Mouse (Mus musculus) cerebellum, adult 11 months (tissue): ENCODE results near the gene Zcchc14.
A peak's percentile ranks its signal among the peaks of the same experiment; 100 is the strongest.

Experiments used
- DNase-seq: peaks from one replicate; pipeline ENCODE4 v3.0.0; 2022

The Zcchc14 gene

GRCm38 (mm10) chr8:121583653-121584052 lies 69.0 kb downstream of the Zcchc14 start:
- no peak for DNase-seq

GRCm38 (mm10) chr8:121580465-121580864 lies 72.2 kb downstream of the Zcchc14 start:
- no peak for DNase-seq

GRCm38 (mm10) chr8:121578676-121579451 lies 73.8 kb downstream of the Zcchc14 start, which contains the start of gene Fbxo31:
Fbxo31 (minus strand) TSS chr8:121578806.
- DNase-seq = peak; percentile 92

DNA sequence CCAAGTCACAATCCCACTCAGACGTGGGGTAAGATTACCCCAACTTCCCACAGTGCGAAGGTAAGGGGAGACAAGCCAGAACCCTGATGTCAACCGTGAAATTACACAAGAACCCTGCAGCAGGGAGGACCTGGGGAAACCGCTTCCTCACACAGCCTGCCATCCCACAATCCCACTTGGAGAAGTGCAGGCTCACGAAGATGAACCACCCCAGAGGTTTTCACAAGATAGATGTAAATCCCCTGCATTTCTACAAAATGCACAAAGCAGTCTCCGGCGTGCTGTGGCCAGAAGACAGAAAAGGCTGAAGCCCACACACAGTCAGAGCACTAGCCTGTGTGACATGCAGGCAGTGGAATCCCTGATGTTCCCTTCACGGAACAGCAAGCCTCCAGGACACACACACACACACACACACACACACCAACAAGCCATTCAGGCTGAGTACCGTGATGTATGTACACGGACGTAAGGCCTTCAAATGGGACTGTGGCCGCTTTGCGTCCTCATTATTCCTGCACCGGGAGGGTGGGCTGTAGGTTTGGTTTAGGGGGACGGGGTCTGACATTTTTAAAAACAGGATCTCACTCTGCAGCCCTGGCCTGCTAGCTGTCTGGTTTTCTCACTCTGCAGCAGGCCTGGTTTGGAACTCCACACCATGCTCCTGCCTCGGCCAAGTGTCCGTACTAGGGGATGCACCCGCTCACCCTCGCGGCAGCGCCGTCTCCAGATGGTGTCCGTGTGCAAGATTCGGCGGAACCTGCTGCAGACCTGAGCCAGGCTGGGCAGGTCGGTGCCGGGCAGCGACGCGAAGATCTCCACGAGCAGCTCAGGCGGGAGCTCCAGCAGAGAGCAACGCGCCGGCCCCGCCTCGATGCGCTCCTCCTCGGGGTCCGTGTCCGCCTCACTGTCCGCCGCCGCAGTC lies 74.7 kb downstream of the Zcchc14 start:
- no peak for DNase-seq

DNA sequence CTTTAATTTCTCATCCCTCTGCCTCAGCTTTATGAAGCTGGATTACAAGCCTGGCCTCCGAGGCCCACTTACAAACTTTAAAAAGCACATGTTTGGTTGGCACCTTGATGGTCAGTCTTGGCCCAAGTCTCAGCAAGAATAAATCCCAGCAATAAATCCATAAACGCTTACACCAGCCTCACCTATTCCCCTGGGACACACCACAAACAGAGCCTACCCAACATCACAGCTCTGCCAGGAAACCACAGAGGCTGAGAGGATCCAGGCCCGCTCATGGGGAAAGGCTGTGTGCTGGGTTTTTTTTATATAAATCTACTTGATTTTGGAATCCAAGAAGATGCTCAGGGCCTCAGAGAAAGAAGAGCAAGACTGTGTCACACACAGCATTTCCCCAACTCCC lies 77.0 kb downstream of the Zcchc14 start:
- no peak for DNase-seq

DNA sequence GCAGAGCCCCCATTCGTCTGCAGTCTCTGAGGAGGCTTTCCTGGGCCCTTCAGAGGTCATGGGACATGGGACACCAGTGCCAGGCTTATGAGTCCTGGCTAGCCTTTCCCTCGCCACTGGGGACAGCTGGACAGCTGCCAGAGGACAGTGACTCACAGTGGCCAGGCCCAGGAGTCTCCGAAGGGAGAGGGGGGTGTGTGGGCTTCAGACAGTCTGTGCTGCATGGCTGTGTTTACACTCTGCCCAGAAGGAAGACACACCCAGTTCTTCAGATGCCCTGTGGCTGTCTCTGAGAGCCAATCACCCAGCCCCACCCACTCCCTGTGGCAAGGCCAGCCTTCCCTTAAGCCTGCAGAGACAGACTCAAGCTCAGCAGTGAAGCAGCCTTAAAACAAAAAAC lies 79.4 kb downstream of the Zcchc14 start:
- peak; percentile 53 for DNase-seq

DNA sequence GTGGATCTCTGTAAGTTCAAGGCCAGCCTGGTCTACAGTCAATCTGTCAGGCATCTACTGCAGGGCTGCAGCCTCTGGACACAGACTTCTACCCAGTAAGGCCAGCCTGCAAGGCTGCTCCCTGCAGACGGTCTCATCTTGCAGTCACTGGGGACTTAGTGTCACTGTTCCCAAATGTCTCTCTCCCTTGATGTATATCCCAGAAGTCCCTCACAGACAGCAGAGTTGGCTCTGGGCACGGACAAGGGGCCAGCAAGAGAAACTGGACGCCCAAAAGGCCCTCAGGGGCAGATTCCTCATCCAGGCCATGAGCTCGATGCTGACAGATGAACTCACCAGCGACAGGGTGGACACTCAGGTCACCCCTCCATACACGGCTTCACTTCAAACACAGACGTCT lies 80.6 kb downstream of the Zcchc14 start:
- no peak for DNase-seq

DNA sequence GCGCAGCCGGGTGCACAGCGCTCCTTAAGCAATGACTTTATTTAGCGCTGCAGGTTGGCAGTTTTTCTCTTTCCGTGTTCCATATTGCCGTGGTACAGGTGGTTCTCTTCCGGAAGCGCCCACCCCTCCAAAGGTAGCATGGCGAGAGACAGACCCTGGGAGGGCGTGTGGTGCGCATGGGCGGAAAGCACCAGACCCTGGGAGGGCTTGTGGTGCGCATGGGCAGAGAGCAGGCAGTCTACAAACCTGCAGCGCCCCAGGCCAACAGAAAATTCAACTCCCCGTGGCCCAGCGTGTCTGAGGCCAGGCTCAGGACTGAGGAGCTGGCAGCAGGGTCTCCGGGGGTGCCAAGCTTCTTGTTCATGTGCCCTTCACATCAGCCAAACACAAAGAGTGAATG lies 81.9 kb downstream of the Zcchc14 start:
- no peak for DNase-seq

DNA sequence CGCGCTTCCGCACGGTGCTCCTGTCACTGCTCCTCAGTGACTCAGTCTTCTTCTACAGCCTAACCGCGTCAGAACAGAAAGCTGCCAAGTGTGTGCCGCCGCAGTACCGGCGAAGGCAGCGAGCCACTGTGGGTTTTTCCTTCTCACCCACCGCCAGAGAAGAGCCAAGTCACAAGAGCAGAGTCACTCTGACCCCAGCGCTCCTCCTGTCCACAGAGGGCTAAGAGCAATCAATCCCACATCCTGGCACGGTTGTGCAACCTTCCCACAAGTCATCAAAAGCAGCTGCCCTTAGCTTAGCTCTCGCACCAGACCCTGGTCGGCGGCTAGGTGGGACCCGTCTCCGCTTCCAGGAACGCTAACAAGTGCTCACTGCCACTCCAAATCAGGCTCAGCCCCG lies 82.4 kb downstream of the Zcchc14 start:
- DNase-seq = no peak

- no peak for DNase-seq
Observed at GRCm38 (mm10) chr8:121568321-121568720, 84.4 kb downstream of the Zcchc14 start.

- DNase-seq = no peak
Observed at GRCm38 (mm10) chr8:121563701-121564100, 89.0 kb downstream of the Zcchc14 start.

GRCm38 (mm10) chr8:121562941-121563351 lies 89.8 kb downstream of the Zcchc14 start:
- DNase-seq = peak; percentile 56

DNA sequence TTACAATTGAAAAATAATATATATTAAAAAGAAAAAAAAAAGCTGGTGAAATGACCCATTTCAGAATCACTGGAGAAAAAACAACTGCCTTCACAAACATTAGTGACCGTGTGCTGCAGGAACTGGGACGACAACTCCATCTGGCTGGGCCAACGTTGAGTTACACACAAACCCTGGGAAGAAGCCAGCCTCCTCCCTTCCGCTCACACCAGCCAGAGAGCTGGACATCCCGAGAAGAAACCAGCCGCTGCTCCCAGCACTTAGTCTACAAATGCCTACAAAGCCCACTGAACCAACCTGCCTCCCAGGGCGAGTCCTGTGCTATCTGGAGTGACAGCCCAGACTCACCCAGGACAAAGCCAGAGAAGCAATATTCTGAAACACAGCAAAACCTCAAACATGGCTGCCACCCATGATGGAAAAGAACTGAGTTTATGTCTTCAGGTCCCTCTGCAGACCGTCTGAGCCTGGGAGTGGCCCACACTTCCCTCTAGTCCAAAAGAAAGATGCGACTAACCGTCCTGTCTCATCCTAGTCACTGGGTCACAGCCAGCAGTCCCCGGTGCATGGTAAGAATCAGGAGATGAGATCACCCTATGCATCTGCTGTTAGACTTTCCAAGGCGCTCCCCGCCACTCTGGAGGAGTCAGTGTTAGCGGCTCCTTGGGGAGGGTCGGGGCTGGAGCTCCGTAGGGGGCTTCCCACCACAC lies 90.9 kb downstream of the Zcchc14 start:
- no peak for DNase-seq

GRCm38 (mm10) chr8:121560432-121561100 lies 92.1 kb downstream of the Zcchc14 start:
- DNase-seq = no peak

GRCm38 (mm10) chr8:121559801-121560200 lies 92.9 kb downstream of the Zcchc14 start:
- DNase-seq = no peak

- no peak for DNase-seq
Observed at GRCm38 (mm10) chr8:121558538-121558937, 94.2 kb downstream of the Zcchc14 start.

DNA sequence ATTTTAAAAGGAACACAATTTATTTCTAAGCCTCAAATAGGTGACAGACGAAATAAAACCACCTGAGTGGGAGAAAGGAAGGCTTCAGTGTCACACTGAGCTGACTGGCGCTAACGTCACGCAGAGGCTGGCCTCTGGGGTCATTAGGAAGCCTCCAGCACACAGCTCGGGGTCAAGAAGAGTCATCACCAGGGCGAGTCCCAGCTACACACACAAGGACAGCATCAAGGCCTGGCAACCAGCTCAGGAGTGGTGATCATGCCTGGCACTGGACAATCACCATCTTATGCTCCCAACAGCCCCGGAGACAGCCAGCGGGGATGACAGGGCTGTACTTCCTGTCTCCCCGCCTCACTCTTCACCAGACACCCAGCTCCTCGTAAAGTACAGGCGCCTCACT lies 95.0 kb downstream of the Zcchc14 start:
- no peak for DNase-seq

GRCm38 (mm10) chr8:121553831-121554475 lies 98.7 kb downstream of the Zcchc14 start:
- DNase-seq = peak; percentile 0

DNA sequence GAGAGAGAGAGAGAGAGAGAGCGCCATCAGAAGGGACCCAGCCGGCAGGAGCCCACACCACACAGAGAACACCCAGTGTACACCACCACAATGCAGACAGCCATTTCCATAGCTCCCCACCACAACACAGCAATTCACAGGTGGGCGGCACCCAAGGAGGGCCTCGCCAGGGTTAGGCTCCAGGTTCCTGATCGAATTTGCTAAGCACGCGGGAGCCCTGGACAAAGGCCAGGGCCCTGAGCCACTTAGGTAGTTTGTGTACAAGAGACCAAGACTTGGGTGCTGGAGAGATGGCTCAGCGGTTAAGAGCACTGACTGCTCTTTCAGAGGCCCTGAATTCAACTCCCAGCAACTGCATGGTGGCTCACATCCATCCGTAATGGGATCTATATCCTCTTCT lies 100.2 kb downstream of the Zcchc14 start:
- DNase-seq = no peak

- no peak for DNase-seq
Observed at GRCm38 (mm10) chr8:121551065-121551985, 101.4 kb downstream of the Zcchc14 start.

DNA sequence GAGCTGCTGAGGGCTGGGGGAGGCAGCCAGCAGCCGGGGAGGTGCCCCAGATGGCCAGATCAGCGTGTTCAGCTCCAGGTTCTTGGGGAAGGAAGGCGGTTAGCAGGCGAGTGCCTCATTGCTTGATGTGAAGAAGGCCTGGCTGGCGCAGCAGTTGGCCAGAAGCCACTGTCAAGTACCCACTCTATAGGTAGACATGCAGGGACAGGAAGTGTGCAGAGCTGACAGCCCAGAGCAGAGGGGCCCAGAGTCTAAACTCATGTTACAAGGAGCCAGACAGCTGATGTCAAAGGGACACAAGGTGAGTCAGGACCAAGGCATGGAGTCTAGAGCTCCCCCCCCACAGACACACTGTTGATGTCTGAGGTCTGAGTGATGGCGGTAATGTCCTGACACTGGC lies 102.6 kb downstream of the Zcchc14 start:
- no peak for DNase-seq
